Mouse (Mus musculus) layer of hippocampus, adult 6 months (tissue): ENCODE measurements around the gene Gm5926. TPM values are rescaled to one million over a fixed set of nuclear protein-coding genes. Genes with fewer than 3 reads are reported as not detected.

Source experiments
- long read RNA-seq, 2 experiments: library from polyadenylated mRNA; unstranded; transcript quantifications; one replicate each; pipeline ENCODE4 v2.0.0; 2019 to 2020
- polyA plus RNA-seq: library from polyadenylated mRNA; unstranded; fragments of <200 nt; fragmentation: Nextera tagmentation; gene quantifications from 2 replicates; pipeline ENCODE4 v1.2.3, GENCODE M21; 2021

Gene Gm5926
- polyA plus RNA-seq: not detected in 2 replicates
- long read RNA-seq, experiment 1: 0 reads
- long read RNA-seq, experiment 2: 0 reads

DNA sequence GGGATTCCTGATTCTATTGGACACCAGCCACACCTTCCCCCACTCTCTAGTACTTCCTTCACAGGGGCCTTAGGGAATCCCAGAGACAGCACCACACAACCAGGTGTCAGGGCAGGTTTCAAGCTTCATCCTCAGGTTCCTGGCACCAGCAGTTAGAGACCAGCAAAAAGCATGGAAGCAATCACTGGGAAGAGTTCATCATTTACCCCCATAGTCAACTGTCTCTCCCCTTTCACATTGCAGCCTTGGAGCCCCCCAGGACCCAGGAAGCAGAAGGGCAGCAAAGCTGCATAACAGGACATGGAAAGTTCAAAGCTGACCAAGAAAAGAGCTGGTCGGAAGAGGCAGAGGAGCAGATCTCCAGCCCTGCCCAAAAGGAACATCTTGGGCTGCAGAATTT is at the start of gene Gm5926:
Gene Gm5926 (plus strand): TSS at position 301 of the 400 bp plus-strand sequence.

Other genes with a start within 250 kb of the Gm5926 start
- gene Btbd35f1, start 90.7 kb upstream of the Gm5926 start, polyA plus RNA-seq: not detected in 2 replicates
- gene Btbd35f21, start 75.4 kb downstream of the Gm5926 start, polyA plus RNA-seq: not detected in 2 replicates
- not detected in 2 replicates for gene Btbd35f30, start 243.9 kb downstream of the Gm5926 start, polyA plus RNA-seq